Mouse (Mus musculus): ENCODE results near the gene Lrp3.

Lrp3 gene

GRCm38 (mm10) chr7:35191276-35191675 lies 24.0 kb downstream of the Lrp3 start:
- DNase-seq (ENCODE audit: low spot score in 2 of 2), result no peak

GRCm38 (mm10) chr7:35189699-35190098 lies 25.6 kb downstream of the Lrp3 start:
- no peak for DNase-seq (ENCODE audit: low spot score in 2 of 2)

- DNase-seq (ENCODE audit: low spot score in 2 of 2), result no peak
Observed at GRCm38 (mm10) chr7:35185889-35186569, 29.3 kb downstream of the Lrp3 start, which contains the start of gene Slc7a10. Gene Slc7a10, plus strand, starts transcription at chr7:35186385.

GRCm38 (mm10) chr7:35184833-35185724 lies 30.2 kb downstream of the Lrp3 start:
- peak in 1 of 2 experiments; percentile 25 for DNase-seq (ENCODE audit: low spot score in 2 of 2)

GRCm38 (mm10) chr7:35176412-35177381 lies 38.6 kb downstream of the Lrp3 start:
- no peak for DNase-seq (ENCODE audit: low spot score in 2 of 2)

- DNase-seq (ENCODE audit: low spot score in 2 of 2), result no peak
Observed at GRCm38 (mm10) chr7:35175533-35175932, 39.8 kb downstream of the Lrp3 start.

- no peak for DNase-seq (ENCODE audit: low spot score in 2 of 2)
Observed at GRCm38 (mm10) chr7:35172519-35172918, 42.8 kb downstream of the Lrp3 start.

GRCm38 (mm10) chr7:35171867-35172382 lies 43.4 kb downstream of the Lrp3 start:
- DNase-seq (ENCODE audit: low spot score in 2 of 2), result peak; percentile 55 to 59

GRCm38 (mm10) chr7:35169341-35169740 lies 46.0 kb downstream of the Lrp3 start:
- DNase-seq (ENCODE audit: low spot score in 2 of 2), result peak; percentile 75 to 90

- no peak for DNase-seq (ENCODE audit: low spot score in 2 of 2)
Observed at GRCm38 (mm10) chr7:35167925-35168324, 47.4 kb downstream of the Lrp3 start.

- no peak for DNase-seq (ENCODE audit: low spot score in 2 of 2)
Observed at GRCm38 (mm10) chr7:35166988-35167387, 48.3 kb downstream of the Lrp3 start.

GRCm38 (mm10) chr7:35164131-35164530 lies 51.2 kb downstream of the Lrp3 start:
- no peak for DNase-seq (ENCODE audit: low spot score in 2 of 2)

GRCm38 (mm10) chr7:35163600-35163999 lies 51.7 kb downstream of the Lrp3 start:
- DNase-seq (ENCODE audit: low spot score in 2 of 2), result no peak

GRCm38 (mm10) chr7:35162443-35162842 lies 52.9 kb downstream of the Lrp3 start:
- DNase-seq (ENCODE audit: low spot score in 2 of 2), result no peak

GRCm38 (mm10) chr7:35157512-35157911 lies 57.8 kb downstream of the Lrp3 start:
- no peak for DNase-seq (ENCODE audit: low spot score in 2 of 2)

- DNase-seq (ENCODE audit: low spot score in 2 of 2), result no peak
Observed at GRCm38 (mm10) chr7:35156561-35157477, 58.5 kb downstream of the Lrp3 start.

- no peak for DNase-seq (ENCODE audit: low spot score in 2 of 2)
Observed at GRCm38 (mm10) chr7:35154449-35154848, 60.8 kb downstream of the Lrp3 start.

- DNase-seq (ENCODE audit: low spot score in 2 of 2), result no peak
Observed at GRCm38 (mm10) chr7:35150860-35151259, 64.4 kb downstream of the Lrp3 start.

All from urinary bladder, adult 18-20 months (tissue).